Mouse (Mus musculus) spleen, postnatal 10 days (tissue): ENCODE measurements around the gene Ulk1.
"Not testable (repeated sequence)": the region's sequence is repeated elsewhere in the genome, so short reads cannot be mapped to it uniquely, and the experiment has no call there.

Experiments
- DNase-seq, 2 experiments: peaks; one replicate each; pipeline ENCODE4 v3.0.0; 2021 to 2022; ENCODE audit warnings: low spot score in 2 of 2

Gene Ulk1

DNA sequence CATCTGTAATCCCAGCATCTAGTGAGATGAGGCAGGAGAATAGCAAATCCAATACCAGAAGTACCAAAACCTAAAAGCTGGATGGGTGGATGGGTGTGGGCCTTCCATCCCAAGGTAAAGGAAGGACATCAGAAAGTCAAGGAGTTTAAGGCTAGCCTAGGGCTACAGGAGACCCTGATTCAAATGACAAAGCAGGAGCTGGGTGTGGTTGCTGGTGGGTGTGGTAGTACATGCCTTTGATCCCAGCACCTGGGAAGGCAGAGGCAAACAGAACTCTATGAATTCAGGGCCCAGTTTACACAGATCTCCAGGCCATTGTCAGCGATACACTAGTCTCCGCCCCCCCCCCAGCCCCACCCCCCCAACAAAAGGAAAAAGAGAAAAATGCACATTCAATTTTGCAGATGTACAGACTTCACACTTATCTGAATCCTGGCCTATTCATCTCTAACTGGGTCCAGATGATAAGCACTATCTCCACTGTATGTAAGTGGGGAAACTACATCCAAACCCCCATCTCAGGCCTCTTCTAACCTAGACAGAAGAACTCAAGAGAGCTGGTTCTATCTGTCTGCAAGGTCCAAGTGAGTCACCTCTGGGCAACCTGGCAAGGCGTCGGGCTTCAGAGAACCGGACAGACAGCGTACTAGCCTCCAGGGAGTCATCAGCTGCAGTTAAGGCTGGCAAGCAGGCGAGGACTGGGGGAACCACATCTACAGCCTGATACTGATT is 5.7 kb downstream of the Ulk1 start:
- DNase-seq, result no peak

DNA sequence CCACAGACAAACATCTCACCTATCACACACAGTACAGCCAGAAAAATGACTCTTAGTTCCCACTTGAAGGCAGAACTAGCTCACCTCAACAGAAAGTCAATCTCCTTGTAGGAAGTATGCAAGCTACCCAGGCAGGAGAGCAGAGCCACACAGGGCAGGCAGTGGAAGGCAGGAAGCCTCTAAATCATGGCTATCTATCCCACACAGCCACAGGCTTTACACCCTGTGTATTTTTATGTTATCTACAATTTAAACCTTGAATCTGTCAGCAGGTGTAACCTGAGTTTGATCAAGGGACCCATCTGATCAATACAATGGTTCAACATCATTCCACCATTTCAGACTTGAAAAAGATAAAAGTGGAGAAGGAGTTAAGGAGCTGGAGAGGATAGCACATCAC is 7.1 kb downstream of the Ulk1 start:
- no peak for DNase-seq

DNA sequence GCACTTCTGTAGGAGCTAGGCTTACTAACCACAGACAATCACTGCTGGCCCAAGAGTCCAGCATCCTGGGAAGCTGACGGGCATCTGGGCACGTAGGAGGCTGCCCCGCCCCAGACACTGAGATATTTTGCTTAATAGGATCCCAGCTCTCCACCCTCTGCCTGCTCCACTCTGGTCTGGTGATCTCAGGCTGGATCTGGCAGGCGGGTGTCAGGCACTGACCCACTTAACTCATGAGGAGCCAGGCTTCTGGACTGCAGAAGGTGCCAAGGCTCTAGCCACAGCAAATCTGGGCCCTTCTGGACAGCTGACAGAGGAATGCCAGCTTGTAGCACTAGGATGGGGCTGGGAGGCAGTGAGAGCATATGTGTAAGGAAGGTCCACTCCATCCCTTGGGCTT is 7.7 kb downstream of the Ulk1 start:
- DNase-seq, result no peak

DNA sequence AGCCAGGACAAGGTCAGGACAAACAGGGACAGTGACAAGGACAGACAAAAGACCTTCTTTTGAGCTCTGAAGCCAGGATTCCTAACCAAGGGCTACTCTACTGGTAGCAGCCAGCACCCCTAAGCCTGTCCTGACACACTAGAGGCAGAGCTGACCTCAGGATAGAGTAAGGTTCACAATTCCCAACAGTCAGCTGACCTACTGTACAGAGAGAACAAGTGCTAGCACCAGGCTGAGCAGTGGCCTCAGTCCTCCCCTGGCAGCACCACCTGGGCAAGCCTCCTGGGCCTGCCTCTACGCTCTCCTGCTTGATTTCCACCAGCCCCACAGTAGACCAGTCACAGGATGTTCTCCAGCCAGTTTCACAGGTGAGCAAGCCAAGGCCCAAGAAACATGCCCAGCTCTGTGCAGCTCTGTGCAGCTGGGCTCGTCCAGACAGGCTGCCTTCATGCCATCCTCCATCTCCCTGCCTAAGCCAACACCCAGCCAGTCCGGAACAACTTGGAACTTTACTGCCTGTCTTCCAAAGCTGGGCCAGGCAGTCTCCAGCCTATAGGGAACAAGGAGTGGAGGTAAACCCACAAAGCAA is 8.8 kb downstream of the Ulk1 start:
- DNase-seq, result no peak

DNA sequence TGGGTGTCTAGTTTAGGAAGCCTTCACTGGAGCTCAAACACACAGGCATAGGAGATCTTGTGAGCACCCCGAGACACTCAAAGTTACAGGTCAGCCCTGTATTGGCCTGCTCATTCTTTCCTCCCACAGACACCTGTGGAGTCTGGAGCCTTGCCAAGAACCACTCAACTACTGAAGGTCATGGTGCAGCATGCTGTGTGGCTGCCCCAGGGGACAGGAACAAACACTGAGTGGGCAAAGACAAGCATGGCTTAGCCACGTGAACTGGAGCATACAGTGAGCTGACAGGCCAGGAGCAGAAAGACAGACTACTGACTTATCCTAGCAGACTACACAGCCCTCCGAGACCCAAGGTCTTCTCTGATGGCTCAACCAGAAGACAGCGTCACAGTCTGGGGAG is 12.2 kb downstream of the Ulk1 start:
- DNase-seq, result no peak

DNA sequence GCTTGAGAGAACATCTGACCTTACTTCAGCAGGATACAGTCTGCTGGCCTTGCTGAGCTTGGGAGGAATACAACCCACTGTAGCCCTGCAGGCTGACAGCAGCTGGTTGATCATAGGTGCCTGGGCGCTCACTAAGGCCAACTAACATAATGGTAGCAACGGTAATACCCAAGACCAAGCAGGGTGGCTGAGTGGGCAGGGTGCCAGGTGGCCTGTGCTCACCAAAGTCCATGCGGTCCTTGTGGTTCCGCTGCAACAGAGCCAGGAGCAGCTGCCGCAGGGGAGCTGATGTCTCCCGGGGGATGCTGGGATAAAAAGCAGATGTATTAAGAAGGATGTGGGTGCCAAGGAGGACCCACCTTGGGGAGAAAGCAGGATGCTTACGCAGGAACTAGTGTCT is 15.5 kb downstream of the Ulk1 start:
- no peak for DNase-seq

DNA sequence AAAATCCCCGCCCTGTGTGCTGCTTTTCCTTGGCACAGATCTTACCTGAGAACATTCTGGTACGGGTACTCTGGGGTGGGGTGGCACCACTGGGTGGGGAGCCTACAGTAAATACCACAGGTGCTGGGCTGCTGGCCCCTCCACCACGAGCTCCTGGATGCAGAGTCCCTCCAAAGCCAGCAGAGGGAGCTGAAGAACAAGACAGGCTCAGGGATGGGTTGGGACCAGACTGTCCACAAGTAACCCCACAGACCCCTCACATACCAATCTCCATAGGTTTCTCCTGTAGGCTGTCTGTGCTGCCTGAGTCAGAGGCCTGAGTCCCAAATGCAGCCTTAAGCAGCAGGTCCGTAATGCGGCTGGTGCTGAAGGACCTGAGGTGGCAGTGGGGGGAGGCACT is 21.2 kb downstream of the Ulk1 start:
- DNase-seq, result peak; percentile 40 to 56

DNA sequence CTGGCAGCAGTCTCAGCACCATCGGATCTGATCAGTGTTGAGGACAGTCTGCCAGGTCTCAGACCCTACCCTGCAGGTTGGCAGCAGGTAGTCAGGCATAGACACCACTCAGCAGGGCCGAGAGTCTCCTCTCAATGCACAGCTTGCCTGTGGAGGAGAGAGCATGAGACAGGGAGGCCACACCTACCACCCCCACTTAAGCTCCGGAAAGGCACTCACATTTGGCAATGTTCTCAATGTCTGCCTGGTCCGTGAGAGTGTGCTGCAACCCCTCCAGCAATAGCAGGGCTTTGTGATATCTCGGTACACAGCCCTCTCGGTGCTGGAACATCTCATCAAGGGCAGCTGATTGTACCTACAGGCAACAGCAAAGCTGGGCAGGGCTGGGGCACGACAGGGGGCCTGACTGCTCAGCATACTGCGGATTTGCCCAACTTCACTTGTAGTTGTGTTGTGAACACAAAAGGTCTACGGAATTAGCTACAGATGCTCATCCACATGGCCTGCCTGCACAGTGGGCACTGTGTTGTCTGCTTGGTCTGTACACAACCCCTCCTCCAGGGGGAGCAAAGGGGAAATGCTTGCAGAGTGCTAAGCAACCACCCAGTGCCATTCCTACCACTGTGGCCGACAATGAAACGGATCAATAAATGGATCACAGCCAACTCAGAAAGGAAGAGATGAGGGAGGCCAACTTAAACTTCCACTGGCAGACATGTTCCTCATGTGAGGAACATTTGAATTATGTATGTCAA is 23.6 kb downstream of the Ulk1 start:
- peak in 1 of 2 experiments; percentile 41 for DNase-seq

DNA sequence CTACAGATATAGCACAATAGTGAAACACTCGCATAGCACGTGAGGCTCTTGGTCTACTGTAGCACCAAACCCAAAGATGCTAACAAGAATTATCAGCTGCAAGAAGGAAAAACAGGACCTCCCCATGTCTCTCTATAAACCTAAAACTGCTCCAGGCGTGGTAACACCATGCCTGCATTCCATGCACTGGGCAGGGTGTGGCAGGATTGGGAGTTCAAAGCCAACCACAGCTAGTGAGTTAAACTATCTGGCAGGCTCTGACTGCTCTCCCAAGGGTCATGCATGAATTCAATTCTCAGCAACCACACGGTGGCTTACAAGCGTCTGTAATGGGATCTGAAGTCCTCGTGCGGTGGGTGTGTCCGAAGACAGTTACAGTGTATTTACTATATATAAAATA is 26.7 kb downstream of the Ulk1 start:
- DNase-seq, result peak in 1 of 2 experiments; percentile 8

DNA sequence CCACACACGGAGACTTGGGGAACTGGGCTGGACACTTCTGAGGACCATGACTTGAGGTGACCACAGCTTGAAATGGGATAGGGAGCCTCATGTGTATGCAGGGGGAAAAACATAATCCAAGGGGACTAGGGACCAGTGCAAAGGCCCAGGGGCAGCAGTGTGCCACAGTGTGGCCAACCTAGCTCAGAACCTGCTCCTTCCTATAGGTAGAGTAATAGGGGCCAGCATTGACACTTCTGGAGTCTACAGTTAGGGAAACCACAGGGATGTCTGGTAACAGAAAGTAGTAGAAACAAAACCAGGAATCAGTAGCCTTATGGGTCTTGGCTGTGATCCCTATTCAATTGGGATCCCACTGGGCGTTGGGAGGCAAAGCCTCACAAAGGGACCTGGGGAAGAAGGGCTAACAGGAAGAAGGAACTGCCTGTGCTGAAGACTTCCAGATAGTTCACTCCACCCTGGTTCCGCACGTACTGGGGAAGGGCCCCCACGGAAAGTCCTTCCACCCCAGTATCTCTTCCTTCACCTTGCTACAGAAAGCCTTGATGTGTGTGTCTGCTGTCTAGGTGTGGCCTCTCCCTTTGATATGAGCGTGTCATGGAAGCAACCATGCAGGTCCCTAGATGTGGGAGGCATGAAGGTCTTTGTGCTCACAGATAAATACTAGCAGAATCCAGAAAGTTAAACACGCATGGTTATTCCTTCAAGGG is 28.2 kb downstream of the Ulk1 start:
- DNase-seq, result peak in 1 of 2 experiments; percentile 13

DNA sequence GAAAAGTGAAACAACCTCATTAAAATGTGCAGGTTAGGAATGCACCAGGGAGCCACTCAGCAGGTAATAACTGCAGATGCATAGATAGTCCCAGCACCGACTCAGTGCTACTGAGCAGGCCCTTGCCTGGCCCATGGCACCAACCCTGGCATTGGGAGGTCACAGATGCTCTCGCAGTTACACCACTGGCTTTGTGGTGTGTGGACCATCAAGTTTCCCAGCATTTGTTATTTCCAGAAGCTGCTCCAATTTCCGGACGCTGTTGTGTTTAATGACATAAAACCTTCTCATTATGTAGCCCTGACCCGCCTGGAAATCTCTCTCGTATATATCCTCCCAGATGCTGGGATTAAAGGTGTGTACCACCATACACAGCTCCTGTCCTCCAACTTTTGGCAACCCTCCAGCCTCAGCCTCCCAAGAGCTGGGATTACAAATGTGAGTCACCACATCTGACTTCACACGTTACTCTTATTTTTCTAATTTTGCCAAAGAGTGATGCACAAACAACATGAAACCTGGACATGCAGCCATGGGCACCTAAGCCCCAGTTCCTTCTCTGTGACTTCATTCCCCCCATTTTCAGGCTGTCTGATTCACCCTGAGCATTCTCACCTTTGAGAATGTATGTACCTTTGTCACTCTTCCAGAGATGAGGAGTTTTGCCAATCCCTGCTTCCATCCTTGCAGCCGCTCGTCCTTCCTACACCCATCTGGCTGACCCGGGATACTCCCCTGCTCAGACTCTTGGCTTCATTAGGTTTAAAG is 29.0 kb downstream of the Ulk1 start:
- no peak for DNase-seq

DNA sequence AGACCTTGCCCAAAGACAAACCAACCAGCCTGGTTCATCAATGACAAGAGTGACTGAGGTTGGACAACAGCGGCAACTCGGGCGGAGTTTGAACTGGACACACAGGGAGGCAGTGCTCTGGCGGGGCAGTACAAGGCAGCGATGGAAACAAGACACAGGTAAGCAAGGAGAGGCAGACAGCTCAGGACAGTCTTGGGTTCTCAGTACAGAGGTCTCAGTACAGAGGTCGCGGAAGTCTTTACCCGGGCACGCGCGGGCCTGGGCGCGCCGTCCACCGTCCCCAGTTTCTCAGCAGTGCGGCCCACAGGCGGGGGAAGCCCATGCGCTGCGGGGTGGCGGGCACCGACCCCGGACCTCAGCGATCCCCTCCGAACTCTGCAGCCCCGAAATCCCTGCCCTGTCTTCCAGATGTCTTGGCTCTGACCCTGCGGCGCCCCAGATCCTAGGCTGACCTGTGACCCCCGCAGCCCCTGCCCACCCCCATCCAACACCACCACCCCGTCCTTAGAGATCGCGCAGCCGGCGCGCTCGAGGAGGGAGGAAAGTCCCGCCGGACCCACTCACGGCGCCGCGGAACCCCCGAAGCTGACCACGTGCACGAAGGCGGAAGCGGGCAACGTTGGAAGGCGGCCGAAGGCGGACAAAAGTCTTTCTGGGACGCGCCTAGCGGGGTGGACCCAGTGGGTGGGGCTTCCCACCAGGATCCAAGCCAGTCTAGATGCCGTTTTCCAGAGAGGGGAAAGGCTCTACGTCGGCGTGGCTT is 29.7 kb downstream of the Ulk1 start, which contains the start of gene Pus1:
Pus1 (minus strand) TSS at position 662 of the 763 bp plus-strand sequence.
- DNase-seq, result peak; percentile 83 to 93

DNA sequence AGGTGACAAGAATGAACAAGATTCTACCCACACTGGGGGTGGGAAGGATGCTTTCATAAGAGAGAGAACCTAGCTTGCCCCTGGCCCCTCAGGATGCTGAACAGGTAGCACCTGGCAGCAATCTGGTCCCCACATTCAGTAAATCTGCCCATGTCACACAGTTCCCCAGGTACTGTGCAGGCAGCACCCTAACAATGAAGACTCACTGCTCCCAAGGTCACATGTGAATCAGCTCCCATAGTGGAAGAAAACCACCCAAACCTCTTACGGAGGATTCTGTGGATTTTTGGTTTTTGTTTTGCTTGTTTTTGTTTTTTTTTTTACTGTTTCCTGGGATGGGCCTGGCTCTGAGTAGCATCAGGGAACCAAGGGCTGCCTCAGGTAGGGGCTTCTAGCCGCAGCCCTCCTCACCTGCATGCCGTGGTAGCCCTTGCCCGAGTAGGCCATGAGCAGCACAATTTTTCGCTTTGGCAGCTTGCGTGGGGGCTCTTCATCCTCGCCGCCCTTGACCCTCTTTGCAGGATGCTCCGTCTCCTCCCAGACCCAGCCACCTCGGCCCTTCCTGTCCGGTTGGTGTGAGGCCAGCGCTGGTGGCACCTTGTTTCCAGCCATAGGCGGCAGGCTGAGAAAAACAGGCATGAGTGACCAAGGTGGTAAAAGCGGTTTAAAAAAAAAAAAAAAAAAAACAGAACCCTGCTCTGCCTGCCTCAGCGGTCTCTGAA is 30.5 kb downstream of the Ulk1 start:
- no peak for DNase-seq

DNA sequence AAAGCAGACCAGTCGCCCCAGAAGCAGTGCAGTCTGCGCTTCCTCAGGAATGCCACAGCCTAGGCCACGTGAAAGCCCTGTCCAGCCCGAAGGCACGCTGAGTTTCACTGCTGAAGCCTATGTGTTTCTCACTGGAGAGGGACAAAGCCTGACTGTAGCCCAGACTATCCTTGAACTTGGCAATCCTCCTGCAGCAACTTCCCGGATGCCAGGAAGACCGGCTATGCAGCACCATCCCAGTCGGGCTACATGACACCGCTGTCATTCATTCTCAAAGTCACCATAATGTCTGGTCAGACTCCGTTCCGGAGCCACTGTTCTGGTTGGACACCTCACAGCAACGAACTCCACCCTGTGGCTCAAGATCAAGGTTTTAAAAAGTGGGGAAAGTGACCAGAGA is 31.6 kb downstream of the Ulk1 start:
- no peak for DNase-seq

DNA sequence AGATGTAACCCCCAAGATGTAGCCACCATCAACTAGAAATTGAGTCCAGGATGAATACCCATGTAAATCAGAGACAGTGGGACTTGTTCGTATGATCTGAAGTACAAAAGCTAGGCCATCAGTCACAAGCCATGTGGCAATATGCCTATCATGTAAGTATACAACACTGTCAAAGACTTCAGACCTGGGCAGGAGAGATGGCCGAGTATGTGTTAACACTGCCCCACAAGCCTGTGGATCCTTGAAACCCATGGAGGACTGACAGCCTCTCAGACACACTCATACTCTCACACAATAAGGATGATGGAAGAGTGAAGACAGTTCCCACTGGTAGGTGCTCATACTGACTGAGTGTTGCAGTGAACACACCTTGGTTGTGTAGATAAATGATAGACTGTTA is 33.8 kb downstream of the Ulk1 start:
- DNase-seq, result no peak

DNA sequence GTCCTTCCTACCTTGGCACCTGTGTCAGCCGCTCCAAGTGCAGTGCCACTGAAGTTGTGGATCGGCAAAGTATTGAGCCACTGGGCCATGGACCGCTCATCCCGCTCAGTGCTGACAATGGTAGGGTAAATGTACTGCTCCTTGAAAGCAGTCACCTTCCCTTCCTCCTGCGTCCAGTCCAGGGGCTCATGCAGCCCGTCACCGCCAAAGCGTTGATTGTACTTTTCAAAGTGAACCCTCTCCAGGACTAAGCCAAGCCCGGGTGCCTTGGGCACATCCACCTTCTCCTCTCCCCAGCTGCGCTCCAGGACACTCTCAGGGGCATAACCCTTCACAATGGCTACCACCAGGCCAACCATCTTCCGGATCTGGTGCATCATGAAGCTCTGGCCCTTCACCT is 35.4 kb downstream of the Ulk1 start:
- DNase-seq, result no peak

DNA sequence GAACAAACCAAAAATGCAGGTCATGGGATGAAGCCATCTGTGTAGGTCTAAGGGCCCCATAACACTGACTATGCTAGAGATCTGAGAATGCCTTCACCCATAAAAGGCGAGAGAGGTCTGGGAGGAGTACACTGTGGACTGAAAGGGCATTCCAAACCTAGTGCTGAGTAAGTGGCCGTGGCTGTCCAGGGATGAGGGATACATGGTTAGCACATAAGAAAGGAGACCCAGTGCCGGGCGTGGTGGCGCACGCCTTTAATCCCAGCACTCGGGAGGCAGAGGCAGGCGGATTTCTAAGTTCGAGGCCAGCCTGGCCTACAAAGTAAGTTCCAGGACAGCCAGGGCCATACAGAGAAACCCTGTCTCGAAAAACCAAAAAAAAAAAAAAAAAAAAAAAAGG is 37.0 kb downstream of the Ulk1 start:
- not testable (repeated sequence) for DNase-seq

DNA sequence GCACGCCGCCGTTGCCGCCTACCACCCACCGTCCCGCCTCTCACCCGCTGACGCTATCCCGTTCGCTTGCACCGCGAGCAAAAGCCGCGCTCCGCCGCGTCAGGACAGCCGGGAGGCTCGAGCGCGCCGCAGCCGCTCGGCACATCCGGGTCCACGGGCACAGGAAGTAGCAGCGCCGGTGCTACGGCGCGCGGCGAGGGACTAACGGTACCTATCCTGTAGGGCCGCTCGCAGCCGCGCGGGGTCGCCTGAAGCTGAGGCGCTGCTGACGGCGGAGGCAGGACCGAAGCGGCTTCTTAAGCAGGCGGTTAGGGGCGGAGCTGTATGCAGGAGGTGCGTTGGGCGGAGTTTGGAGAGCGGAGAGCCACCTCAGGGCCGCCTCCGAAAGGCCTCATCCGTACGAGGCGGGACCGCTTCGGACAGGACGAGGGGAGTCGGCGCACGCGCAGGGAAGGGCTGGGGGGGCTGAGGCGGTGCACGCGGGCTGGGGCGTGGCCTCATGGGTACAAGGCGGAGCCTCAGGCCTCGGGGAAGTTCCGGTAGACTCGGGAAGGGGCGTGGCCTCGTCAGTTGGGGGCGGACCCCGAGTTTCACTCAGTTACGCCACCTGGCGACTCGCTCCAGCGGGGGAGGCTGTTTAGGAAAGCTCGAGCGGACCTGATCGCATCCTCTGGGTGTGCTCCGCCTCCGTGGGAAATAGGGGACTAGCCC is 39.3 kb downstream of the Ulk1 start, which contains the start of gene Ep400:
Ep400 (minus strand) TSS at position 270 of the 711 bp plus-strand sequence.
- peak; percentile 100 for DNase-seq

DNA sequence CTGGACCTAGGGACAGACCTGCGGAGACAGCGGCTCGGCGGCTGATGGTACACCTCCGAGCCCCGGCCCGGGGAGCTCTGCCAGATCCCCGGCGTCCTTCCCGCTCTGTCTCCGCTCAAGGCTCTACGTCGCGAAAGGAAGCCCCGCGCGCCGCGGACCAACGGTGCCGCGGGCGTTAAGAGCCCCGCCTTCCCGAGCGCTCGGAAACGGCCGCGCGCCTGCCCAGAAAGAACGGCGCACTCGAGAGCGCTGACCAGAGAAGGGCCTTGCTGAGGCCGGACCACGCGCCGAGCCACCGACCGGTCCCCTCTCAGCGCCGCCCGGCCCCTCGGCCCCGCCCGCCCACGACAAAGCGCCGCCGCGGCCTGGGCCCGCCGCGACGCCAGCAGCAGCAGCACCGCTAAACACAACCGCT is 39.9 kb downstream of the Ulk1 start:
- DNase-seq, result peak in 1 of 2 experiments; percentile 74
